Mouse (Mus musculus) G1E-ER4 (cell line): ENCODE measurements around the gene Cldn15. TPM values are rescaled to one million over a fixed set of nuclear protein-coding genes. Genes with fewer than 3 reads are reported as not detected.

ENCODE experiments used
- GATA1 ChIP-seq: IDR thresholded peaks from one replicate; pipeline ENCODE4 v1.8.0; 2012; ENCODE audit warnings: low read length, inconsistent platforms
- polyA plus RNA-seq: library from polyadenylated mRNA; stranded (reverse); fragments of >175 nt; gene quantifications from 2 replicates; pipeline ENCODE4 v1.2.3, GENCODE M21; 2012

Gene Cldn15
- polyA plus RNA-seq, 1 experiment: not detected

GRCm38 (mm10) chr5:136940845-136941560 lies 25.4 kb upstream of the Cldn15 start:
- no peak for TF ChIP-seq GATA1

- no peak for TF ChIP-seq GATA1
Observed at GRCm38 (mm10) chr5:136942781-136943180, 23.6 kb upstream of the Cldn15 start.

- no peak for TF ChIP-seq GATA1
Observed at GRCm38 (mm10) chr5:136943382-136943781, 23.0 kb upstream of the Cldn15 start.

GRCm38 (mm10) chr5:136945084-136945483 lies 21.3 kb upstream of the Cldn15 start:
- no peak for TF ChIP-seq GATA1

- no peak for TF ChIP-seq GATA1
Observed at GRCm38 (mm10) chr5:136947874-136948273, 18.5 kb upstream of the Cldn15 start.

- TF ChIP-seq GATA1: no peak
Observed at GRCm38 (mm10) chr5:136950521-136950920, 15.9 kb upstream of the Cldn15 start.

GRCm38 (mm10) chr5:136952153-136952552 lies 14.3 kb upstream of the Cldn15 start:
- no peak for TF ChIP-seq GATA1

GRCm38 (mm10) chr5:136953015-136953414 lies 13.4 kb upstream of the Cldn15 start, which contains the start of gene Fis1:
Fis1 (plus strand) TSS chr5:136953275.
- no peak for TF ChIP-seq GATA1

GRCm38 (mm10) chr5:136953440-136953951 lies 12.9 kb upstream of the Cldn15 start:
- no peak for TF ChIP-seq GATA1

- no peak for TF ChIP-seq GATA1
Observed at GRCm38 (mm10) chr5:136955622-136956021, 10.8 kb upstream of the Cldn15 start.

- no peak for TF ChIP-seq GATA1
Observed at GRCm38 (mm10) chr5:136957250-136957649, 9.2 kb upstream of the Cldn15 start.

- TF ChIP-seq GATA1: no peak
Observed at GRCm38 (mm10) chr5:136958991-136959605, 7.3 kb upstream of the Cldn15 start.

- TF ChIP-seq GATA1: no peak
Observed at GRCm38 (mm10) chr5:136960053-136960452, 6.4 kb upstream of the Cldn15 start.

GRCm38 (mm10) chr5:136961334-136961982 lies 5.0 kb upstream of the Cldn15 start:
- no peak for TF ChIP-seq GATA1

- no peak for TF ChIP-seq GATA1
Observed at GRCm38 (mm10) chr5:136961983-136962461, 4.4 kb upstream of the Cldn15 start.

- TF ChIP-seq GATA1: no peak
Observed at GRCm38 (mm10) chr5:136962501-136962900, 3.9 kb upstream of the Cldn15 start.
